Mouse (Mus musculus): ENCODE results near the gene Ttpal. TPM values are rescaled to one million over a fixed set of nuclear protein-coding genes. Genes with fewer than 3 reads are reported as not detected.

Ttpal gene
- polyA plus RNA-seq (2017; shearing (Covaris generic)), result 43.3 TPM

GRCm38 (mm10) chr2:163602101-163602971 is at the start of gene Ttpal:
Ttpal (plus strand) TSS chr2:163602314.

GRCm38 (mm10) chr2:163644575-163645385 is 42.7 kb downstream of the Ttpal start, which contains the start of gene Serinc3:
Serinc3 (minus strand) TSS chr2:163645131.

GRCm38 (mm10) chr2:163657975-163658886 is 56.1 kb downstream of the Ttpal start, which contains the start of gene Pkig:
Pkig (plus strand) TSS chr2:163658386.

Other genes starting within 250 kb of the Ttpal start
- not detected for gene Jph2, start 204.3 kb upstream of the Ttpal start, polyA plus RNA-seq (2017; shearing (Covaris generic))
- 255 TPM for gene Oser1, start 177.6 kb upstream of the Ttpal start, polyA plus RNA-seq (2017; shearing (Covaris generic))
- not detected for gene Gdap1l1, start 163.8 kb upstream of the Ttpal start, polyA plus RNA-seq (2017; shearing (Covaris generic))
- gene Fitm2, start 129.7 kb upstream of the Ttpal start, polyA plus RNA-seq (2017; shearing (Covaris generic)), result 3.9 TPM
- gene R3hdml, start 110.0 kb upstream of the Ttpal start, polyA plus RNA-seq (2017; shearing (Covaris generic)), result not detected
- gene Hnf4a, start 95.5 kb upstream of the Ttpal start, polyA plus RNA-seq (2017; shearing (Covaris generic)), result not detected
- 397 TPM for gene Serinc3, start 42.8 kb downstream of the Ttpal start, polyA plus RNA-seq (2017; shearing (Covaris generic))
- 1.8 TPM for gene Pkig, start 56.1 kb downstream of the Ttpal start, polyA plus RNA-seq (2017; shearing (Covaris generic))
- gene Ada, start 147.9 kb downstream of the Ttpal start, polyA plus RNA-seq (2017; shearing (Covaris generic)), result 12.8 TPM
- not detected for gene Ccn5, start 218.5 kb downstream of the Ttpal start, polyA plus RNA-seq (2017; shearing (Covaris generic))

All from naive thymus-derived CD4-positive, alpha-beta T cell, adult 5 months (primary cell).